Mouse (Mus musculus) cerebellum, adult 18-20 months (tissue): ENCODE data around the gene Fgd3.

Experiments used
- DNase-seq, 2 experiments: peaks; one replicate each; pipeline ENCODE4 v3.0.0; 2021

Fgd3 gene

DNA sequence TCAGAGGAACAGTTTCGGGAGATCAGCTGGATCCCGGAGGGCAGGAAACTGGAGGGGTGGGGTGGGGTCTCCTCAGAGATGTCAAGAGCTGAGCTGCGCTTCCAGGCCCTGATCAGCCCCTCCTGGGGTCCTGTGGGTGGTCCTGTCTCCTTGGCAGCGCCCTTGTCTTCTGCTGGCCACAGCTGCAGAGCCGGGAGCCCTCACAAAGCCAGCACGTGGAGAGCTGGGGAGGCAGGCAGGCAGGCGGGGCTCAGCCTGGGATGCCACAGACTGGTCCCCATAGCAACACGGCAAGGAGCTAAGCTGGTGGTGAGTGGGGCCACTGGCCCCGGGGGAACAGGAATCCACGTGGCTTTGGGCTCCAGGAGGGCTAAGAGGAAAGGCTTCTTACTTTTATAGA is at the start of gene Fgd3:
Fgd3 (minus strand) TSS at position 272 of the 400 bp plus-strand sequence.
- peak in 1 of 2 experiments; percentile 39 for DNase-seq

DNA sequence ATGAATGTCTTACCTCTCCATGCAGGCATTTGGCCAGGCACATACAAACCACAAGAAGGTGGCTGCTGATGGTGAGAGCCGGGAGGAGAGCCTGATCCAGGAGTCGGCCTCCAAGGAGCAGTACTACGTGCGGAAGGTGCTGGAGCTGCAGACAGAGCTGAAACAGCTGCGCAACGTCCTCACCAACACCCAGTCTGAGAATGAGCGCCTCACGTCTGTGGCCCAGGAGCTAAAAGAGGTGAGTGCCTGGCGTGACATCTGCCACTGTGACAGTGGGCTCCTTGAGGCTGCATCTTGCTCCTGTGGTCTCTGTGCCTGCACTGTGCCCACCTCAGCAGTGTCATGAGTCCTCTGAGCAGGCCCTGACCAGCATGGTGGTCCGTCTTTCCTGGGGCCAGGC is 49.3 kb upstream of the Fgd3 start:
- DNase-seq = no peak

GRCm38 (mm10) chr13:49367657-49368440 is 47.7 kb upstream of the Fgd3 start:
- DNase-seq = no peak

DNA sequence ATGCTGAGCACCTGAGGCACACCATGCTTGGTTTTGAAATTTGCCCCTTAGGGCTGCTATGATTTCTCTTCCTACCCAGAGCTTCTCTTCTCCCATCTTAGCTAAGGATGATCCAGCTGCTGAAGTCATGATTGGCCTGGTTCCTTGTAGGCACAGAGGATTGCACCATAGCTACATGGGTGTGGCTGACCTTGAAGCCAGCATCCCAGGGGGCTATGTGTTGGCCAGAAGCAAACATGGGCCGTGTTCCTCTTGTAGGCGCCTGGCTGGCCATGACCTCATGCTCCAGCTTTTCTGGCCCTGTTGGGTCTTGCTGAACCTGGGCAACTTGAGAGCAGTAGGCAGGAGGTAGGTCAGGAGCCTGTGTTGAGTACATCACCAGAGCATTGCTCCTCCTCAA is 44.6 kb upstream of the Fgd3 start:
- no peak for DNase-seq

- DNase-seq = peak; percentile 46 to 48
Measured at GRCm38 (mm10) chr13:49362804-49363203, 42.7 kb upstream of the Fgd3 start.

- DNase-seq = no peak
Measured at GRCm38 (mm10) chr13:49362364-49362763, 42.3 kb upstream of the Fgd3 start.

DNA sequence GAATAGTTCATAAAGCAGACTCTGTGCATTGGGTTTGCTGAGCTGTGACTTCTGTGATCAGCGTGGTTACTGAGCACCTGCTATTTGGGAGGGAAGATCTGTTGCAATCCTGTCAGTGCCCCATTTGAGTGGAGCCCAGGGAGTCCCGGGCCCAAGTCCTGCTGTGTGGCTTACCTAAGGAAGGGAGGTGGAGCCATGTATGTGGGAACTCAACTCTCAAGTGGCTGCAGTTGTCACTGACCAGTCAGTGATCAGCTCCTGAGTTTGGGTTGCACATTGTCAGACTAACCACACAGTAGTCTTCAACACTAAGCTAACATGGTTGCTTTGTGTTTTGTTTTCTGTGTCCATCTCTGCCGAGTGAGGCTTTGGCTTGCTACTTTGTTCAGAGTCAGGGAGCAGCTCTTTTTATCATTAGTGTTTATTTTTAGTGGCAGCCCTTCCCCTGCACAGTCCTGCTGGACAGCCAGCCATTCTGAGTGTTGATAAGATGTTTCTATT is 40.8 kb upstream of the Fgd3 start:
- DNase-seq = no peak

GRCm38 (mm10) chr13:49358184-49358583 is 38.1 kb upstream of the Fgd3 start:
- DNase-seq = no peak

DNA sequence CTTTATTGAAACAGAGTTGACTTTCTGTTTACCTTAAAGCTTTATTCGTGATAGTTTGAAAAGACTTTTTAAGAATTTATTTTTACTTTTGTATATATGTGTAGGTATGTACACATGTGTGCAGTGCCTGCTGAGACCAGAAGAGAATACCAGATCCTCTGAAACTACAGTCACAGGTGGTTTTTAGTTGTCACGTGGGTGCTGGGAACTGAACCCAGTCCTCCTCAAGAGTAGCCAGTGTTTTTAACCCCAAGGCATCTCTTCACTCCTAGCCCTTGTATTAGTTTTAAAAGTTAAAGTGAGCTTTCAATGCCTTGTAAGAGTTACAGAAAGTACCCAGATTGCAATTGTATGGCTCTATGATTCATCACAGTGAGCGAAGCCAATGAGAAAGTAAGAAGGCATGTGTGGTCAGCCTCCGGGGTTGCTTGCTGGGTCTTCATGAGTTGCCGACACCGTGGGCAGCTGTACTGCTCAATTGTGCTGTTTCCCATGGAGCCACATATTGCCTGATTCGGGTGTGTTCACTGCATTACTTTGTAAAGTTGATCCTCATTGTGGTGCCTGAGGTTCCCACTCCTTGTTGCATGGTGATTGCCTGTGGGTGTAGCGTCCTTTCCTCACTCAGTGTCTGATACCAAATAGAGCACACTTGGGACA is 37.4 kb upstream of the Fgd3 start:
- no peak for DNase-seq

GRCm38 (mm10) chr13:49356090-49356489 is 36.0 kb upstream of the Fgd3 start:
- DNase-seq = no peak

DNA sequence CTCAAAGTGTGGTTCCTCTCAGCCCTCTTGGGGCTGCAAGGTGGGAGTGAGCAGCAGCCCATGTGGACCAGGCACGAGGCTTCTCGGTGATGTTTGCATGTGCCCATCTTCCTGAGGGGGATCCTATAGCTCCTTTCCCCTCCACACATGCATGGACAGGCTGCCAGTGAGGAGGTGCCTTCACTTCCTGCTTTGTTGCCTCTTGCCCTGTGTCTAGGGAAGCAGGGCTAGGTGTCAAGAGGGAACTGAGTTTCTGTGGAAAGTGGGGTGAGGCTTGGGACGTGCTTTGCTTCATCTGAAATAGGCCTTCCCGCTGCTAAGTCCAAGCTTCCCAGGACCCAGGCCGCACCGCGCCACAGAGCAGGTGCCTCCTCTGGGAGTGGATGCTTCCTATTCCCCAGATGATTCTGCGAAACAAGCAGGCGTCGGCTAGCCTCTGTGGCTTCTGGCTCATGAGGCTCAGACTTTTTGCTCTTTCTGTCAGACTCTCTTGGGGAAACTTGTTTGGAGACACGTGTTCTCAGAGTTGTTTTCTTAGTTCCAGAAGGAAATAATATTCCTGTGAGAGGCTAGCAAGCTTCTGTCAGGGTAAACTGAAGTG is 35.5 kb upstream of the Fgd3 start:
- DNase-seq = no peak

- peak; percentile 35 to 44 for DNase-seq
Measured at GRCm38 (mm10) chr13:49353991-49354507, 33.9 kb upstream of the Fgd3 start.

- DNase-seq = no peak
Measured at GRCm38 (mm10) chr13:49353422-49353821, 33.3 kb upstream of the Fgd3 start.

DNA sequence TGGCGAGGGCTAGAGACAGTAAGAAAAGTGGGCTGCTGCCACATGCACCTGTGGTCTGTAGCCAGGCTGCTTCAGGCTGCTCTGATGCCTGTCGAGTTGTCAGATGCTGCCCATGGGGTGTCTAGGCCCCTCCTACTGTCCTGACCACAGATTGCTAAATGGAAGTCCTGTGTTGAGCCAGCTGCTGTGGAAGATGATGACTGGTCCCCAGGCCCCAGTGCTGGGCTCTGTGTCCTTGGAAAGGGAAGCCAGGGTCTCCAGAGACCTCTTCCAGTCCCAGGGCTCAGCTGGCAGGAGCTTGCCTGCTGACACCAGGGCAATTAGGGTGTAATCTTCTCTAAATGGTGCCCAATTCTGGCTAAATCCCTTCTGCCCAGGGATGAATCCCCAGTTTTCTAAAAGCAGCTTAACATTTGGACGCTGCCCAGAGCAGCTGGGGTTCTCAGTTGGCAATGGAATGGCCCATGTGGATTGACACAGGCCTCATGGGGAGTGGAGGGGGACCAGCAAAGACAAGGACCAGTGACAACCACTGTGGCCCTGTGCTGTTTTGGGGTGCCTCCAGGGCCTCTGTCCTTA is 32.6 kb upstream of the Fgd3 start:
- no peak for DNase-seq

- DNase-seq = no peak
Measured at GRCm38 (mm10) chr13:49349836-49350505, 29.9 kb upstream of the Fgd3 start.

DNA sequence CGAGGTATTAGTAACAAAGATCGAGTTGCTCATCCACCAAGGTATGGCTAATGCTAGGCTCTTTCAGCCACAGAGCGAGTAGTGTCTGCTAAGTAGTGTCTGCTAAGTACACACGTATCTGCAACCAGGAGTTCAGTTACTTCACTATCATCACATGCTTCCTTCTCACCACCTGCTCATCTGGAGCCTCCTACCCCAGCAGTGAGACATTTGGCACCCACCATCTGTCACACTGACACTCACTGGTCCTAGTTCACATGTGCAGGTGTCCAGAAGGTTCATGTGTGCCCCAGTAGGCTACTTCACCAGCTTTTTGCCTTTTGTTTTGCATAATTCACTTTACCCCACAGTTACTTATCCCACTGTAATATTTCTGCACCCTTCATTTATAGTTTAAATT is 29.2 kb upstream of the Fgd3 start:
- DNase-seq = no peak

- DNase-seq = no peak
Measured at GRCm38 (mm10) chr13:49348522-49348921, 28.4 kb upstream of the Fgd3 start.

- peak; percentile 40 to 51 for DNase-seq
Measured at GRCm38 (mm10) chr13:49345476-49345875, 25.4 kb upstream of the Fgd3 start.

GRCm38 (mm10) chr13:49344567-49344966 is 24.5 kb upstream of the Fgd3 start:
- DNase-seq = no peak

DNA sequence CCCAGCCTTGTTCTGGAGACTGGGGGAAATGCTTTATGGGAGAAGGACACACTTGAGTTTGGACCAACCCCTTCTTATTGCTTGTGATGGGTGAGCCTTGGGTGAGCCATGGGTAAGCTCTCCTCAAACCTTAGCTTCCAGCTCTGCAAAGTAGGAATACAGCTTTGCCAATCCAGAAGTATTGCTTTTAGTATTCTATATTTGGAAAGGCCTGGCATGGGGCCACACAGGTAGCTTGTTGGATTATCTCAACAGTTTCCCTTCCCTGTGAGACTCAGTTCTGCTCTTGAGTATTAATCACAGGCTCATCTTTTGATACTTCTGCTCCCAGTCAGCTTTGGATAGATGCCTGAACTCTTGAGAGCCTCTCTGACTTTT is 22.6 kb upstream of the Fgd3 start:
- no peak for DNase-seq

GRCm38 (mm10) chr13:49341831-49342722 is 22.0 kb upstream of the Fgd3 start:
- DNase-seq = peak in 1 of 2 experiments; percentile 47
